Mouse (Mus musculus) thymus, postnatal 10 days (tissue): ENCODE data around the gene Bcar1.

ENCODE experiments used
- DNase-seq, 2 experiments: peaks; one replicate each; pipeline ENCODE4 v3.0.0; 2021; ENCODE audit warnings: low spot score in 2 of 2

Bcar1 gene

GRCm38 (mm10) chr8:111743792-111744696 lies at the start of gene Bcar1:
Gene Bcar1, minus strand, starts transcription at chr8:111743809.
- DNase-seq, result no peak

DNA sequence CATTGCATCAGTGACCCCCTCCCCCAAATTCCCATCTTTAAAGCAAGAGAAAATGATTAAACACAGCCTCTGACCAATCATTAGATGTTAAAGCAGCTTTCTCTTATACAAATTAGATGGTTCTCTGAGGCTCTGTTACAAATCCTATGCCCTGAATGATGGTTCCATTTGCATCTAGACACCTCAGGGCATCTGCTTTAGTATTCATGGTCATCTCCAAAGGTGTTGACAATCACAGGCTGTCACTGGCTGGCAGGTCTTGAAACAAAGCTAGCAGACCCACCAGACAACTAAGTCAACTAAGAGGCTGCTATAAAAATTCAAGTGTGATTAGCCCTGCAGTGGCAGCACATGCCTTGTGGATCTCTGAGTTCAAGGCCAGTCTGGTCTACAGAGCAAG lies 46.0 kb upstream of the Bcar1 start:
- no peak for DNase-seq

DNA sequence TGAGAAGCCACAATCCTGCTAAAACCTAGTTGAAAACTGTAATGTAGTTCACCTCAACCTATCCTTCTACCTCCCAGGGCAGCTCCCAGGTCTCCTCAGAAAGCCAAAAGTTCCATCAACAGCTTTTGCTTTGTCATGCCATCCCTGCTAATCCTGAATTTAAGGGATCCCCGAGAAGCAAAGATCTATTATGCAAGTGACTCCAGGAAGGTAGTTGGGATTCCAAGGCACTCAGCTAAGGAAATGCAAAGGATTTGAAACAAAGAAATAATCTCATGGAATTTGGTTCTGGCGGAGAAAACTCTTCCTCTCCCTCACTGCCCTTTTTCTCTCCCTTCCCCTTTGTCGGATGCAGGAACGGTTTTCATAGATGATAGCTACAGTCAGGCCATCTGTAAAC lies 45.6 kb upstream of the Bcar1 start:
- no peak for DNase-seq

- no peak for DNase-seq
Observed at GRCm38 (mm10) chr8:111788497-111788896, 44.9 kb upstream of the Bcar1 start.

- DNase-seq, result no peak
Observed at GRCm38 (mm10) chr8:111788085-111788484, 44.5 kb upstream of the Bcar1 start.

- DNase-seq, result no peak
Observed at GRCm38 (mm10) chr8:111787683-111788082, 44.1 kb upstream of the Bcar1 start.

- no peak for DNase-seq
Observed at GRCm38 (mm10) chr8:111786701-111787588, 43.3 kb upstream of the Bcar1 start.

DNA sequence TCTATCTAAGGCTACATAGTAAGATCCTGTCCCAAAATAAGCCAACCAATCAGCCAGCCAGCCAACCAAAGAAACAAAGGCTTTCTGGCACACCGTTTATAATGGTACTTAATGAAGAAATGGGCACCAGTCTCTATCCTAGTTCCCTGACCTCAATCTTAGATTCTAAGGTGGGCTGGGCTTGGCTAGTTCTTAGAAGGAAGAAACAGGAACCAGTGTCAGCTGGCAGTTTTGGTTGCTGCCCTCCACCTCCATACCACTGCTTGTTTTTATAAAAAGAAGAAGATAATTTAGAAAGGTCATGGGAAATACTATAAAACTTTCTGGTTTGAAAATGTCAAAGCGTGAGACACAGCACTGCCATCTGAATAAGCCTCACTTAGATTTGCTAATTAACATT lies 42.5 kb upstream of the Bcar1 start:
- DNase-seq, result no peak

- DNase-seq, result no peak
Observed at GRCm38 (mm10) chr8:111782671-111783394, 39.2 kb upstream of the Bcar1 start.

- no peak for DNase-seq
Observed at GRCm38 (mm10) chr8:111782161-111782560, 38.6 kb upstream of the Bcar1 start.

DNA sequence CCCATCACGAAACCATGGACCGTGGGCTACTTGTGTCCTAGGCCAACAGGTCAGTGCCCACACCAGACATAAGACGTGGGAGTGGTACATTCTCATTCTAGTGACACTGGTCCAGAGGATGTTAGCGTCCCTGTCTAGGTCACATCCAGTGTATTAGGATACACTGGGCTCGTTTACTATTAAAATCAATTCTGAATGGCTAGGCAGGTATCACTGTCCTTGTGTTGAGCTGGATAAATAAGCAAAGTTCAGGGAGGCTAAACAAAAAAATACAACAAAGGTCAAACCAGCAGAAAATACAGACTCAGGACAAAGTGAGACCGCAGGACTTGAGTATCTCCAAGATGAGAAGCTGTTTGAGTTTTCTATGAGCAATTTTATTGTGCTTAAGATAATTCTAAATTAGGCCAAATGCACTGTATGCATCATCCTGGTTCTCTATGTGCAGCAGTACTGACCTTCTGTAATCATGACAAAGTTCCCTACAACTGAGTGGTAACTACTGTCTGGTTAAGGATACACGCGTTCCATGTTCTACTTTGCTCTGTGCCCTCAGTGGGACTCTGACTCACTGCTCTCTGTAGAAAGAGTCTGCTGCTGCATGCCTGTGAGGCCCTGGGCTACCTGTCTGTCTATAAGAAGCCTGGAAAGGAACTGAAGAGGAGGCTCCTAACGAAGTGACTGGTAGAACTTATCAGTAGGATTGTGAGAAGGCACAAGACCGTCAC lies 37.3 kb upstream of the Bcar1 start:
- no peak for DNase-seq

- DNase-seq, result no peak
Observed at GRCm38 (mm10) chr8:111779690-111780089, 36.1 kb upstream of the Bcar1 start.

GRCm38 (mm10) chr8:111778801-111779200 lies 35.2 kb upstream of the Bcar1 start:
- no peak for DNase-seq

- DNase-seq, result no peak
Observed at GRCm38 (mm10) chr8:111776492-111776891, 32.9 kb upstream of the Bcar1 start.

DNA sequence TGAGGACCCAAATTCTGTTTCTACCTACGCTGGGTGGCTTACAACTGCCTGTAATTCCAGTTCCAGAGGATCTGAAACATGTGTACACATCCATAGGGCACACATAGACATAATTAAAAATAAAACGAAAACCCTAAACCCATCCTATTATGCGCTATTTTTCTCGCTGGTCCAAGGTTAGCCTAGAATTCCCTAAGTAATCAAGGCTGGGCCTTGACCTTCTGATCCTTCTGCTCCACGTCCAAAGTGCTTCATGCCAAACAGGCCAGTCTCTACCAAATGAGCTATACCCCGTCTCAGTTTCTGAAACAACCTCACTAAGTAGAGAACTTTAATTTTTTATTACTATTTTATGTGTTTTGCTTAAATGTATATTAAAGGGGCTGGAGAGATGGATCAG lies 32.2 kb upstream of the Bcar1 start:
- no peak for DNase-seq

DNA sequence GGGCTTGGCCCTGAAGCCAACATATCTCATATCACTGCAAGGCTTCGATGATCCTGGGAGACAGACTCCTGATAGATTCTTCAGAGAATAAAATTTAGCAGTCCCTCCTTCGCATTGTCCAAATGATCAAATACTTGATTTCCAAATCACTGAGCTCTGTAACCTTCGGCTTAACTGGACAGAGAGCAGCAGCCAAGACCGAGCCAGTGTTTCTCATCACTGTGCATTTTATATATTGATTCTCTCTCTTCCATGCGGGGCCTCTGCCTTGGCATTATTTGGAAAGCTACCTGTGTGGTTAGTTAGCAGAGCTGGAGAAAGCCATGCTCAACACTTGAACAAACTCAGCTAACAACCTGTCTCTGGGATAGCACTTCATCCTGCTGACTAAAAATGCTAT lies 29.9 kb upstream of the Bcar1 start:
- no peak for DNase-seq

DNA sequence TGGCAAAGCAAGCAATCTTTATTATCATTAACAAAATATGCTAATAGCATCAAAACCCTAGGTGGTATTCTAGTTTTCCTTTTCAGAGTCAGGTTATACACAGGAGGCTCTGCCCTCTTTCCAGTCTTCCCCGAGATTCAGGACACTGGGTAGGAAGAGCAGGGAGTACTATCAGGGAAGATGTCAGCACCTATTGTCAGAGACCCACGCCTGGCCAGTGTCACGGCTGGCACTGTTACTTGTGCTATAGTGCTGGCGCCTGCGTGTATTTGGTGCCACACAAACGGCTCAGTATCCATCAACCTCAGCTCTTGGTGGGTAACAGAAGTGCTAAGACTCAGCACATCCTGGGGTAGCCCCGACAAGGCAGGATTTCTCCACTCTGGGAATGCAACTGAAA lies 29.4 kb upstream of the Bcar1 start:
- DNase-seq, result no peak

- DNase-seq, result no peak
Observed at GRCm38 (mm10) chr8:111772083-111772482, 28.5 kb upstream of the Bcar1 start.

DNA sequence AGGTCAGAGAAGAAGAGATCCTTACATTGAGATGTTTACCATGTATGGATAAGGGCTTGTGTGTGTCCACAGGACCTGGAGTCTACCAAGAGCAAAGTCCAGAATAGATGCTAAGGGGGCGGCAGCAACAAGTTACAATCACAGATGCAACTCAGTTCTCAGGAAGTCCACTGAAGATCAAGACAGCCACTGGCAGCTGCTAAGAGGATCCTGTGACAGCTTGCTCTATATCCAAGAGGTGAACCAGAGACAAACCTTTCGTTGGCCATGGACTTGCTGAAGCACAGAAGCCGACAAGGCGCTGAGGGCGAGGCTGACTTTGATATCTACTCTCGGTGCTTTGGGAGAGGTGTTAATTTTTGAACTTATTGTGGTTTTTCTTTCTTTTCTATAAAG lies 28.0 kb upstream of the Bcar1 start:
- DNase-seq, result no peak

DNA sequence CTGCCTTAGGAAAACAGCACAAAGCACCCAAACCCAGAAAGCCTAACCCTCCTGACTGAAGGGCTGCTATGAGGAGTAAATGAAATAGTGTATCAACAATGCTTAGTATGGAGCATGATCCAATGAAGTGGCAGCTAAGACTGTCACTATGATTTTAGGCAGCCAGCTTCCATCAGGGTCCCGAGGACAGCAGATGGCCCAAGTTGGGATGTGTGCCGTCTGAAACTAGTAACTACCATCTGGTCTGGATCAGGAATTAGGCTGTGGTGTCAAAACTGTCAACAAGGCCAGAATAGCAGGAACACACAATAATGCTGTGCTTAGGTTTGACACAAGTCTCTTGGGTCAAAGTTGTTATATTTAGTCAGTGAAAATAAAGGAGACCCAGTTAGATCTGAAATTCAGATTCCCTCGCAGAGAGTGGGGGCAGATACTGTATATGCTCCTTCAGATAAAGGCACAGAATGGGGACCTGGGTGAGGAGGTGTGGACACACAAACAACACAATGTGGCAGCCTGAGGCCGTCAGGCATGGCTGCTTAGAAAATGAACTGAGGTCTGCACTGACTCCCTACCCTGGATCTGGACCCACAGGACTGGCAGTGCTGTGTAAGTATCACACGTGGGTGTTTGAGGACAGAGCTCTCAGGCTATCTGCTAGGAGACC lies 27.5 kb upstream of the Bcar1 start:
- DNase-seq, result no peak
